Mouse (Mus musculus): ENCODE results near the gene Gm20388.

DNA sequence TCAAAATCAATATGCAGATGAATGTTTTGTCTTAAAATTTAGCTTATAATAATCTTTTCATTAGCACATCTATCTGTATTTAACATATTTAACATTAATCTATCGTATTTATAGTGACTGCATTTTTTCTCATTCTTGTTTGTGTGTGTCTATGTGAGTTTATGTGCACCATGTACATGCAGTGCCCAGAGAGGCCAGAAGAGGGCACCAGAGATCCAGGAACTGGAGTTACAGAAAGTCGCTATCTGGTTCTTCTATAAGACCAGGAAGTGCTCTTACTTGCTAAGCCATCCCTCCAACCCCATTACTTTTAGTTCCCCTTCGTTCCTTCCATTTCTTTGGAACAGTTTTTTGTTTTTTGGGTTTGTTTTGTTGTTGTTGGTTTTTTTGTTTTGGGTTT is 2213.7 kb downstream of the Gm20388 start:
- TF ChIP-seq CTCF (IDR thresholded peaks at IDR 0.05; ENCODE audit: low read depth, low read length) (no peak), POLR2AphosphoS5 (IDR thresholded peaks at IDR 0.05; ENCODE audit: insufficient replicate concordance, low read depth, low read length) (no peak), GATA2 (IDR thresholded peaks at IDR 0.05; ENCODE audit: borderline replicate concordance, low read depth, low read length) (no peak), GATA1 (IDR thresholded peaks at IDR 0.05; ENCODE audit: borderline replicate concordance, low read length) (no peak)

Data from G1E (cell line).